Mouse (Mus musculus): ENCODE results near the gene Pla2g1b. TPM values are rescaled to one million over a fixed set of nuclear protein-coding genes. Genes with fewer than 3 reads are reported as not detected.
"Not testable (repeated sequence)": the region's sequence is repeated elsewhere in the genome, so short reads cannot be mapped to it uniquely, and the experiment has no call there.

The Pla2g1b gene
- total and polyA plus RNA-seq, 2 experiments from 2014 or later: not detected

- WGBS: 17% methylated on average over 7 of the region's 7 CpGs
- DNase-seq (ENCODE audit: low spot score): no peak
- Histone ChIP-seq H3K36me3 (ENCODE audit: insufficient read depth, low read length) (peaks cover 9% of the 10 kb centered on the region; the same call in 1 of the 2 replicates), H3K4me2 (ENCODE audit: low read depth, low read length, poor library complexity, severe bottlenecking) (no peak overlapping the region), H3K4me3 (ENCODE audit: low read depth, low read length) (no peak overlapping the region), H3K27ac (ENCODE audit: low read depth, low read length) (no peak overlapping the region), H3K4me1 (ENCODE audit: insufficient read depth, low read length) (peaks cover 31% of the 10 kb centered on the region), H3K9me3 (ENCODE audit: low read length) (no peaks in the 10 kb centered on the region), H3K9ac (replicated peaks; ENCODE audit: low read length, poor library complexity, severe bottlenecking) (no peak overlapping the region), H3K27me3 (ENCODE audit: insufficient read depth, low read length) (no peaks in the 10 kb centered on the region)
- TF ChIP-seq CTCF (IDR thresholded peaks at IDR 0.05): no peak
- no peak for ATAC-seq (ENCODE audit: low FRiP score)
These were observed 27.4 kb upstream of the Pla2g1b start for GRCm38 (mm10) chr5:115438667-115439066.

GRCm38 (mm10) chr5:115441205-115441849 is 24.7 kb upstream of the Pla2g1b start:
- peaks cover 5% of the 10 kb centered on the region for H3K4me1 ChIP-seq (ENCODE audit: insufficient read depth, low read length)
- peaks cover 26% of the 10 kb centered on the region for H3K36me3 ChIP-seq (ENCODE audit: insufficient read depth, low read length)
- H3K4me3 ChIP-seq (ENCODE audit: low read depth, low read length): no peak overlapping the region
- peak; percentile 92 for TF ChIP-seq CTCF (IDR thresholded peaks at IDR 0.05)
- H3K4me2 ChIP-seq (ENCODE audit: low read depth, low read length, poor library complexity, severe bottlenecking): no peak overlapping the region
- WGBS: 27% methylated on average over 14 of the region's 14 CpGs
- no peaks in the 10 kb centered on the region for H3K27me3 ChIP-seq (ENCODE audit: insufficient read depth, low read length)
- no peaks in the 10 kb centered on the region for H3K9me3 ChIP-seq (ENCODE audit: low read length)
- DNase-seq (ENCODE audit: low spot score): peak; percentile 92
- no peak overlapping the region for H3K27ac ChIP-seq (ENCODE audit: low read depth, low read length)
- no peak for ATAC-seq (ENCODE audit: low FRiP score)
- H3K9ac ChIP-seq (replicated peaks; ENCODE audit: low read length, poor library complexity, severe bottlenecking): no peak overlapping the region

GRCm38 (mm10) chr5:115442663-115443062 is 23.4 kb upstream of the Pla2g1b start:
- H3K27me3 ChIP-seq (ENCODE audit: insufficient read depth, low read length); H3K9ac ChIP-seq (replicated peaks; ENCODE audit: low read length, poor library complexity, severe bottlenecking); H3K27ac ChIP-seq (ENCODE audit: low read depth, low read length); H3K9me3 ChIP-seq (ENCODE audit: low read length); H3K4me3 ChIP-seq (ENCODE audit: low read depth, low read length); DNase-seq (ENCODE audit: low spot score); H3K4me1 ChIP-seq (ENCODE audit: insufficient read depth, low read length); H3K4me2 ChIP-seq (ENCODE audit: low read depth, low read length, poor library complexity, severe bottlenecking); ATAC-seq (ENCODE audit: low FRiP score): not testable (repeated sequence)
- 77% methylated on average over 5 of the region's 5 CpGs for WGBS
- peak; percentile 72 for TF ChIP-seq CTCF (IDR thresholded peaks at IDR 0.05)
- peaks cover 38% of the 10 kb centered on the region for H3K36me3 ChIP-seq (ENCODE audit: insufficient read depth, low read length)

DNA sequence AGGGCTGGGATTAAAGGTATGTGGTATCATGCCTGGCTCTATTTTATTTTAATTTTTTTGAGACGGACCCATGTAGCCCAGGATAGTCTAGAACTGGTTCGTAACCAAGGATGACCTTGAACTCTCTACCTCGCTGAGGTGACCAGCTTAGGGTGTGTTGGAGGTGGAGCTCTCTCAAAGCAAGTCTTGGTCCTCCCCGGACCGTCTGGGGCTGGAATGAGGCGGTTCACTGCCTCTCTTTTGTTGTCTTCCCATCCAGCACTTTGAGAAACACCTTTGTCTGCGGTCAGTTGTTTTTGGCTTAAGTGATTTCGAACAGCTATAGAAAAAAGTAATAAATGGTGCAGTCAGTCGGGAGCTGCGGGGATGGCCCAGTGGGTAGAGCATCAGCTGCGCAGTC is 21.9 kb upstream of the Pla2g1b start:
- Histone ChIP-seq H3K4me1 (ENCODE audit: insufficient read depth, low read length) (no peaks in the 10 kb centered on the region), H3K9me3 (ENCODE audit: low read length) (no peaks in the 10 kb centered on the region), H3K4me2 (ENCODE audit: low read depth, low read length, poor library complexity, severe bottlenecking) (no peak overlapping the region), H3K27ac (ENCODE audit: low read depth, low read length) (no peak overlapping the region), H3K36me3 (ENCODE audit: insufficient read depth, low read length) (peaks cover 44% of the 10 kb centered on the region), H3K27me3 (ENCODE audit: insufficient read depth, low read length) (no peaks in the 10 kb centered on the region), H3K9ac (replicated peaks; ENCODE audit: low read length, poor library complexity, severe bottlenecking) (no peak overlapping the region), H3K4me3 (ENCODE audit: low read depth, low read length) (no peak overlapping the region)
- ATAC-seq (ENCODE audit: low FRiP score) (no peak), DNase-seq (ENCODE audit: low spot score) (no peak)
- 74% methylated on average over 11 of the region's 11 CpGs for WGBS
- TF ChIP-seq CTCF (IDR thresholded peaks at IDR 0.05): no peak

DNA sequence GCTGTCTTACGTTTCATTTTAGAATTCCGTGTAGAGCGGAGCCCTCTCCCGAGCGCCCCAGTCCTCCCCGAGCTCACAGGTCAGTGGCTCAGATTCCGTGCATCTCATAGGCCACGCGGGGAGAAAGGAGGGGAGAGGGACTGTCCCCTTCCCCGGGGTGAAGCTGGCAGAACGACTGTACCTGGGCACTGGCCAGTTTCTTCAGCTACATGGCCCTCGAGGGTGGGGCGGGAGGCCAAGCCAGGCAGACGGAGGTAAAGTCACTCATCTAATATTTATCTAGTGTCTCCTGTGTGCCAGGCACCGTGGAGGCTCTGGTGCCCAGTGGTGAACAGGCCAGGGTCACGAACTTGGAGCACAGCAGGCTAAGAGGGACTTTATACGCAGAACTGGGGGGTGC is 19.0 kb upstream of the Pla2g1b start:
- ATAC-seq (ENCODE audit: low FRiP score) (no peak), DNase-seq (ENCODE audit: low spot score) (no peak)
- Histone ChIP-seq H3K27me3 (ENCODE audit: insufficient read depth, low read length) (no peaks in the 10 kb centered on the region), H3K4me2 (ENCODE audit: low read depth, low read length, poor library complexity, severe bottlenecking) (no peak overlapping the region), H3K4me3 (ENCODE audit: low read depth, low read length) (no peak overlapping the region), H3K36me3 (ENCODE audit: insufficient read depth, low read length) (peaks cover 58% of the 10 kb centered on the region), H3K9me3 (ENCODE audit: low read length) (no peaks in the 10 kb centered on the region), H3K9ac (replicated peaks; ENCODE audit: low read length, poor library complexity, severe bottlenecking) (no peak overlapping the region), H3K27ac (ENCODE audit: low read depth, low read length) (no peak overlapping the region), H3K4me1 (ENCODE audit: insufficient read depth, low read length) (no peaks in the 10 kb centered on the region)
- TF ChIP-seq CTCF (IDR thresholded peaks at IDR 0.05): no peak
- 72% methylated on average over 17 of the region's 17 CpGs for WGBS

DNA sequence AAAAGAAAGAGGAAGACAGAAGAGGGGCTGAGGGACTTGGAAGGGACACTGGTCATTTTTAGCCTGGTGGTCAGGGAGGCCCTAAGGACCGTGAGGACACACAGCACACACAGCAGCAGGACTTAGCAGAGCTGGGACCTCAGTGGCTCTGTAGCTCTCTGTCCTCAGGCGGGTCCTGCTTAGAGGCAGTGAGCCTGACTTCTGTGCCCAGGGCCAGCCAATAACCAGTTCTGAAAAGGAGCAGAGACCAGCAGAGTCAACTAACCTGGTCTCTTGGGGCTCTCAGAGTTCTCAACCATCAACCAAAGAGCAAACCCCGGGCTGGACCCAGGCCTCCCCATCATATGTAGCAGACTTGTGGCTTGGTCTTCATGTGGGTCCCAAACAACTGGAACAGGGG is 16.8 kb upstream of the Pla2g1b start:
- no peak overlapping the region for H3K9ac ChIP-seq (replicated peaks; ENCODE audit: low read length, poor library complexity, severe bottlenecking)
- 88% methylated on average over 3 of the region's 3 CpGs for WGBS
- no peak for TF ChIP-seq CTCF (IDR thresholded peaks at IDR 0.05)
- no peaks in the 10 kb centered on the region for H3K9me3 ChIP-seq (ENCODE audit: low read length)
- peaks cover 58% of the 10 kb centered on the region for H3K36me3 ChIP-seq (ENCODE audit: insufficient read depth, low read length)
- ATAC-seq (ENCODE audit: low FRiP score): no peak
- no peaks in the 10 kb centered on the region for H3K27me3 ChIP-seq (ENCODE audit: insufficient read depth, low read length)
- no peak overlapping the region for H3K4me3 ChIP-seq (ENCODE audit: low read depth, low read length)
- DNase-seq (ENCODE audit: low spot score): no peak
- no peak overlapping the region for H3K27ac ChIP-seq (ENCODE audit: low read depth, low read length)
- H3K4me2 ChIP-seq (ENCODE audit: low read depth, low read length, poor library complexity, severe bottlenecking): no peak overlapping the region
- H3K4me1 ChIP-seq (ENCODE audit: insufficient read depth, low read length): no peaks in the 10 kb centered on the region
